Mouse (Mus musculus): Measurements from ENCODE around the gene Sbf1. TPM values are rescaled to one million over a fixed set of nuclear protein-coding genes. Genes with fewer than 3 reads are reported as not detected.

Sbf1 gene
- total and polyA plus RNA-seq, 3 experiments, result 22.6 to 79.1 (median 69.3) TPM

DNA sequence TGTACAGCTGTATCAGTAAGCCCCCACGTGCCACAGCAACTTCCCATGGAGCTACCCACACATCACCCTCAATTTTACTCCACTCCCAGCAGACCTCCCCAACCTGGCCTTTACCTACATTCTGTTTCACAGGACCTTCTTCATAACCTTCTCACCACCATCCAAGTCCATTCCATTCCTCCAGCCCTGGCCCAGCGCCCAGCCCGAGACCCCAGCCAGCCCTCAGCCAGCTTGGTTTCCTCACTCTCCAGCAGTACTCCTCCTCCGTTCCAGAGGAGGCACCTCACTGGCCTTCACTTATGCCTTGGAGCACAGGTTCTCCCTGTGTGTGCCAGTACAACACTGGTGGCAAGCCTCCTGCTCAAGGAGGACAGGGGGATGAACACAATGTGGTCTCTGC, 1.8 kb downstream of the Sbf1 start:
- Histone ChIP-seq H3K4me2 (ENCODE audit: insufficient read depth, low read depth, poor library complexity, severe bottlenecking) (no peak overlapping the region), H3K4me3 (replicated peaks in 1 of 3; ENCODE audit: low read depth in 2 of 3, low read length in 2 of 3, poor library complexity in 1 of 3) (no peak overlapping the region), H3K79me2 (replicated peaks; ENCODE audit: control insufficient read depth, extremely low read depth, insufficient read depth, poor library complexity, severe bottlenecking) (peaks cover 11% of the 10 kb centered on the region), H3K4me1 (ENCODE audit: control insufficient read depth in 1 of 2, insufficient read depth in 2 of 2) (peaks cover 34 to 67% of the 10 kb centered on the region in 2 experiments), H3K36me3 (replicated peaks in 1 of 2; ENCODE audit: control insufficient read depth in 1 of 2, insufficient read depth in 1 of 2, low read length in 1 of 2) (peaks cover 0 to 13% of the 10 kb centered on the region in 2 experiments), H3K9ac (ENCODE audit: insufficient read depth, low read depth) (no peak overlapping the region), H3K27me3 (replicated peaks) (no peaks in the 10 kb centered on the region), H3K9me3 (replicated peaks; ENCODE audit: low read length) (no peaks in the 10 kb centered on the region), H3K27ac (ENCODE audit: insufficient read depth, low read depth) (no peak overlapping the region)
- TF ChIP-seq HCFC1 (IDR thresholded peaks at IDR 0.05; ENCODE audit: low read depth, low read length) (no peak), PAX5 (IDR thresholded peaks at IDR 0.05; ENCODE audit: low read length) (no peak), UBTF (IDR thresholded peaks at IDR 0.05; ENCODE audit: low read depth, low read length) (no peak)
- in situ Hi-C loops (cut with MboI; ENCODE audit: low pct_ligation_motif_present, low pct_unique_long_range_greater_than_20kb, low sequenced_read_pairs) (no loop called here), dilution Hi-C loops (cut with MboI; ENCODE audit: extremely low pct_ligation_motif_present, extremely low pct_unique_long_range_greater_than_20kb, low sequenced_read_pairs) (no loop called here)
- DNase-seq (ENCODE audit: extremely low read depth), result no peak

DNA sequence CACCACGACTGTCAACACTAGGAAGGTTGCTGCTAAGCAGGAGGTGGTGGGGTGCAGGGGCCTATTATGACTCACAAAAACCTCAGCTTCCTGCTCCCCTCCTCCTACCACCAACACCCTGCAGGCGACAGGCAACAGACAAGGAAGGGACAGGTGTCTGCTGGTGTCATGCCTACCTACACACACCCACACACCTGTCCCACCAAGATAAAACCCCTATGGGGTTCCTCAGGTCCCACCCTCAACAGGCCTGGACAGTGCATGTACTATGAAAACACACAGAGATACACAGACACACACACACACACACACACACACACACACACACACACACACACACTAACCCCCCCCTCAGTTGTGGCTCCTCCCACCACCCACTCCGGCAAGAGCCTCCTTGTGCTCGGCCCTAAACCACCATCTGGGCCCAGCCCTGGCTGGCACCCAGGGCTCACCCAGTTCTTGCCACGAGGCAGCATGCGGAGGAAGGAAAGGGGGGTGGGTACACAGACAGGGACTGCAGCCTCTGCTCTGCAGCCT, 5.1 kb downstream of the Sbf1 start:
- DNase-seq (ENCODE audit: extremely low read depth), result peak; percentile 68
- Histone ChIP-seq H3K4me2 (ENCODE audit: insufficient read depth, low read depth, poor library complexity, severe bottlenecking) (no peak overlapping the region), H3K27ac (ENCODE audit: insufficient read depth, low read depth) (no peak overlapping the region), H3K27me3 (replicated peaks) (no peaks in the 10 kb centered on the region), H3K36me3 (replicated peaks in 1 of 2; ENCODE audit: control insufficient read depth in 1 of 2, insufficient read depth in 1 of 2, low read length in 1 of 2) (peaks cover 24 to 42% of the 10 kb centered on the region in 2 experiments), H3K4me1 (ENCODE audit: control insufficient read depth in 1 of 2, insufficient read depth in 2 of 2) (peaks cover 38 to 74% of the 10 kb centered on the region in 2 experiments), H3K9me3 (replicated peaks; ENCODE audit: low read length) (no peaks in the 10 kb centered on the region), H3K4me3 (replicated peaks in 1 of 3; ENCODE audit: low read depth in 2 of 3, low read length in 2 of 3, poor library complexity in 1 of 3) (no peak overlapping the region), H3K79me2 (replicated peaks; ENCODE audit: control insufficient read depth, extremely low read depth, insufficient read depth, poor library complexity, severe bottlenecking) (peaks cover 11% of the 10 kb centered on the region), H3K9ac (ENCODE audit: insufficient read depth, low read depth) (no peak overlapping the region)
- dilution Hi-C loops (cut with MboI; ENCODE audit: extremely low pct_ligation_motif_present, extremely low pct_unique_long_range_greater_than_20kb, low sequenced_read_pairs), result no loop called here
- in situ Hi-C loops (cut with MboI; ENCODE audit: low pct_ligation_motif_present, low pct_unique_long_range_greater_than_20kb, low sequenced_read_pairs), result no loop called here
- TF ChIP-seq MEF2A (IDR thresholded peaks at IDR 0.05; ENCODE audit: borderline replicate concordance, low read depth, low read length) (no peak), JUND (conservative IDR thresholded peaks at IDR 0.05; ENCODE audit: low read depth, low read length) (peak; percentile 45; the same call in 1 of the 2 replicates), JUN (IDR thresholded peaks at IDR 0.05; ENCODE audit: insufficient read depth, low read depth, low read length) (0 out of 2 replicates have a peak, but pooled peaks have one; percentile 18), USF1 (IDR thresholded peaks at IDR 0.05; ENCODE audit: low read depth, low read length) (no peak), CTCF (conservative IDR thresholded peaks at IDR 0.05 in 1 of 2, IDR thresholded peaks at IDR 0.05 in 1 of 2; ENCODE audit: low read depth in 2 of 2, low read length in 2 of 2) (no peak), CHD1 (IDR thresholded peaks at IDR 0.05; ENCODE audit: low read depth, low read length) (no peak), HCFC1 (IDR thresholded peaks at IDR 0.05; ENCODE audit: low read depth, low read length) (no peak), CHD2 (IDR thresholded peaks at IDR 0.05; ENCODE audit: low read length) (peak; percentile 31; the same call in 1 of the 2 replicates), TCF12 (IDR thresholded peaks at IDR 0.05; ENCODE audit: low read depth, low read length) (peak; percentile 54; the same call in 1 of the 2 replicates), NRF1 (IDR thresholded peaks at IDR 0.05; ENCODE audit: low read depth, low read length) (no peak), GABPA (IDR thresholded peaks at IDR 0.05; ENCODE audit: insufficient replicate concordance, low read depth, low read length) (no peak), MAX (IDR thresholded peaks at IDR 0.05; ENCODE audit: low read length) (no peak), MAFK (IDR thresholded peaks at IDR 0.05; ENCODE audit: insufficient replicate concordance, low read length) (no peak), RAD21 (IDR thresholded peaks at IDR 0.05; ENCODE audit: low read depth, low read length) (no peak), MAZ (IDR thresholded peaks at IDR 0.05; ENCODE audit: low read depth, low read length) (no peak), BHLHE40 (IDR thresholded peaks at IDR 0.05; ENCODE audit: low read depth, low read length) (peak; percentile 60; the same call in 1 of the 2 replicates), ELF1 (IDR thresholded peaks at IDR 0.05; ENCODE audit: low read depth, low read length) (no peak), SIN3A (IDR thresholded peaks at IDR 0.05; ENCODE audit: low read length) (no peak), NELFE (IDR thresholded peaks at IDR 0.05; ENCODE audit: low read depth, low read length) (no peak), EP300 (IDR thresholded peaks at IDR 0.05; ENCODE audit: low read length) (peak; percentile 63), ZKSCAN1 (IDR thresholded peaks at IDR 0.05; ENCODE audit: borderline replicate concordance, low read depth, low read length) (no peak), ETS1 (conservative IDR thresholded peaks at IDR 0.05; ENCODE audit: low read depth, low read length) (peak; percentile 39; the same call in 1 of the 2 replicates), UBTF (IDR thresholded peaks at IDR 0.05; ENCODE audit: low read depth, low read length) (no peak), IRF4 (IDR thresholded peaks at IDR 0.05; ENCODE audit: low read depth, low read length) (peak; percentile 75)

Measured in CH12.LX (cell line).